Mouse (Mus musculus) liver, embryonic 14.5 days (tissue): ENCODE data around the gene Lyst. TPM values are rescaled to one million over a fixed set of nuclear protein-coding genes. Genes with fewer than 3 reads are reported as not detected.

Source experiments
- ATAC-seq: fragments of 200-750 bp; cut with Nextera tagmentation; 2 replicates; pipeline ENCODE4 v1.8.0; 2017; ENCODE audit warnings: moderate number of reproducible peaks, mild to moderate bottlenecking, moderate library complexity; ENCODE audit not compliant: insufficient read depth
- DNase-seq, 3 experiments: peaks; one replicate each; pipeline ENCODE4 v3.0.0-alpha.2; 2012 to 2013; ENCODE audit warnings: low read depth in 3 of 3, low spot score in 3 of 3
- H3K27ac ChIP-seq: fragments of 300-500 bp; sonication (generic); 2 replicates; pipeline ENCODE4 v1.5.1; 2014; ENCODE audit warnings: moderate library complexity, mild to moderate bottlenecking, control low read depth, inconsistent platforms
- H3K27me3 ChIP-seq: fragments of 300-500 bp; sonication (generic); 2 replicates; pipeline ENCODE4 v1.6.1; 2014; ENCODE audit warnings: mild to moderate bottlenecking, low read length, moderate library complexity; ENCODE audit not compliant: control insufficient read depth, insufficient read depth
- H3K36me3 ChIP-seq: fragments of 300-500 bp; sonication (generic); replicated peaks from 2 replicates; pipeline ENCODE4 v1.6.1; 2014; ENCODE audit warnings: low read depth; ENCODE audit not compliant: control insufficient read depth, insufficient read depth
- H3K4me1 ChIP-seq, 2 experiments: fragments of 200-500 bp in 1 of 2; fragments of 300-500 bp in 1 of 2; sonication (generic) in 1 of 2; replicated peaks; 2 replicates each; pipeline ENCODE4 v1.6.1; 2012 to 2014; ENCODE audit warnings: antibody characterized with exemption in 1 of 2, inconsistent platforms in 1 of 2, low read length in 1 of 2; ENCODE audit not compliant: control insufficient read depth in 2 of 2, insufficient read depth in 2 of 2
- H3K4me2 ChIP-seq: fragments of 300-500 bp; sonication (generic); 2 replicates; pipeline ENCODE4 v1.6.1; 2014; ENCODE audit warnings: low read depth, mild to moderate bottlenecking, control low read depth, moderate library complexity
- H3K4me3 ChIP-seq, 2 experiments: fragments of 200-500 bp in 1 of 2; fragments of 300-500 bp in 1 of 2; sonication (generic) in 1 of 2; 2 replicates each; pipeline ENCODE4 v1.5.1; 2012 to 2014; ENCODE audit warnings: low read depth in 2 of 2, low read length in 2 of 2, mild to moderate bottlenecking in 2 of 2, control low read depth in 1 of 2, inconsistent platforms in 1 of 2, moderate library complexity in 1 of 2; ENCODE audit not compliant: insufficient read depth in 1 of 2
- H3K9ac ChIP-seq: fragments of 300-500 bp; sonication (generic); replicated peaks from 2 replicates; pipeline ENCODE4 v1.6.1; 2014; ENCODE audit warnings: mild to moderate bottlenecking, control low read depth, moderate library complexity
- H3K9me3 ChIP-seq: fragments of 300-500 bp; sonication (generic); 2 replicates; pipeline ENCODE4 v1.6.1; 2016; ENCODE audit warnings: low read length, mixed read lengths; ENCODE audit not compliant: control insufficient read depth
- CTCF ChIP-seq: IDR thresholded peaks from 2 replicates; pipeline ENCODE4 v1.5.1; 2016; ENCODE audit warnings: antibody characterized with exemption, low read depth, control low read depth
- EP300 ChIP-seq: IDR thresholded peaks from 2 replicates; pipeline ENCODE4 v1.6.1; 2016; ENCODE audit warnings: antibody characterized with exemption, low read depth
- WGBS: fragments of 180-500 bp; shearing (Covaris S2); extraction: QIAGEN DNeasy Blood & Tissue Kit; methylation state at CpG from one replicate; pipeline ENCODE4 v1.1.7; 2014; ENCODE audit not compliant: insufficient replicate concordance; 5-methylcytosine and 5-hydroxymethylcytosine counted together
- polyA plus RNA-seq, 2 experiments: library from polyadenylated mRNA; depleted of rRNA in 1 of 2; stranded (reverse) in 1 of 2; unstranded in 1 of 2; fragments of >200 nt; fragmentation: Nextera tagmentation in 1 of 2; extraction: Ambion mirVana in 1 of 2; gene quantifications; 2 replicates each; pipeline versions ENCODE4 v1.2.1 to v1.2.3; 2012 to 2014

The Lyst gene
- polyA plus RNA-seq, 2 experiments: 1.8 to 2.3 TPM

DNA sequence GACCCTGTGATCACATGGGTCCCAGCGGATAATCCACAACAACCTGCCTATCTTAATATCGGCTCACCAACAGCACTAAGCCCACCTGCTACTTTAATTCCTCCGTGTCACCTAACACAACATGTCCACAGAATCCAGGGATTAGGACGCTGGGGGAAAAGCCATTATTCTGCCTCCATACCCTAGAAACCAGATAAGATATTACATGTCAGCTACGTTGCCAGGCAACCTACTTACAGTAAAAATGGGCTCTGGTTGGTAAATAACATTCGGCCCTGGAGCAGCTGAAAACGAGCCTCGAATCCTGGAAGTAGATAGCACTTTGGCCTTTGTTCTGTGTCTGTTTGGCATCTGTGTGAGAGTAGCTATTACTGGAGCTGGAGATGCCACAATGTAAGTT lies 208.6 kb downstream of the Lyst start:
- Histone ChIP-seq H3K36me3 (no peaks in the 10 kb centered on the region), H3K9ac (no peak overlapping the region), H3K27me3 (no peaks in the 10 kb centered on the region), H3K9me3 (no peaks in the 10 kb centered on the region), H3K27ac (no peak overlapping the region), H3K4me1 (no peaks in the 10 kb centered on the region), H3K4me3 (no peak overlapping the region), H3K4me2 (no peak overlapping the region)
- no peak for TF ChIP-seq EP300
- TF ChIP-seq CTCF: no peak
- DNase-seq: no peak
- 67% methylated on average over 8 of the region's 8 CpGs for WGBS
- ATAC-seq: no peak

- H3K27ac ChIP-seq: no peak overlapping the region
- no peaks in the 10 kb centered on the region for H3K4me1 ChIP-seq
- no peak overlapping the region for H3K4me2 ChIP-seq
- no peak overlapping the region for H3K4me3 ChIP-seq
- ATAC-seq (no peak), DNase-seq (no peak)
- no peaks in the 10 kb centered on the region for H3K9me3 ChIP-seq
- no peaks in the 10 kb centered on the region for H3K36me3 ChIP-seq
- H3K27me3 ChIP-seq: no peaks in the 10 kb centered on the region
- WGBS: 32% methylated on average over 11 of the region's 11 CpGs
- no peak overlapping the region for H3K9ac ChIP-seq
- TF ChIP-seq CTCF (no peak), EP300 (no peak)
Observed at GRCm38 (mm10) chr13:13808337-13809132, 218.3 kb downstream of the Lyst start.

DNA sequence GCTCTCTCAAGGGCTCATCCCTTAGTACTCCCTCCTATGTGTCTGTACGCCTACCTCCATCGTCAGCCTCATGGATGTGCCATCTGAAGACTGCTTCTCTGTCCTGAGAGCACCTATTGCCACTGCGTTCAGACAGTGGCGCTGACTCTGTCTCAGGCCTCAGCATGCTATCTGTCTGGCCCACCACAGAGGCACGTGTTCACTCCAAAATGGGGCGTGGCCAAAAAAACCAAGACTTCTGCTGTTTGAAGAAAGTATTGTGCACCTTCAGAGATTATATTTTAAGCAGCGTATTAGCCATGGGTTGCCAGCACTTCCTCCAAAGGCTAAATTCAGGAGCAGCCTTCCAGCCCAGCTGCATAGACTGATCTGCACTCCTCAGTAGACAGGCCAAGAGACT lies 220.7 kb downstream of the Lyst start:
- TF ChIP-seq EP300: no peak
- no peak for TF ChIP-seq CTCF
- Histone ChIP-seq H3K27me3 (no peaks in the 10 kb centered on the region), H3K4me1 (no peaks in the 10 kb centered on the region), H3K4me2 (no peak overlapping the region), H3K9ac (no peak overlapping the region), H3K9me3 (no peaks in the 10 kb centered on the region), H3K4me3 (no peak overlapping the region), H3K36me3 (no peaks in the 10 kb centered on the region), H3K27ac (no peak overlapping the region)
- DNase-seq: no peak
- no peak for ATAC-seq
- WGBS: 43% methylated on average over 7 of the region's 7 CpGs

GRCm38 (mm10) chr13:13818696-13819095 lies 228.5 kb downstream of the Lyst start:
- Histone ChIP-seq H3K9me3 (no peaks in the 10 kb centered on the region), H3K9ac (no peak overlapping the region), H3K4me2 (no peak overlapping the region), H3K27ac (no peak overlapping the region), H3K4me1 (no peaks in the 10 kb centered on the region), H3K27me3 (no peaks in the 10 kb centered on the region), H3K4me3 (no peak overlapping the region), H3K36me3 (no peaks in the 10 kb centered on the region)
- TF ChIP-seq CTCF (no peak), EP300 (no peak)
- WGBS: 49% methylated on average over 3 of the region's 3 CpGs
- DNase-seq (no peak), ATAC-seq (no peak)

- WGBS: 49% methylated on average over 7 of the region's 7 CpGs
- no peak overlapping the region for H3K27ac ChIP-seq
- no peaks in the 10 kb centered on the region for H3K27me3 ChIP-seq
- no peak overlapping the region for H3K9ac ChIP-seq
- no peak overlapping the region for H3K4me2 ChIP-seq
- no peaks in the 10 kb centered on the region for H3K9me3 ChIP-seq
- TF ChIP-seq CTCF: no peak
- ATAC-seq (no peak), DNase-seq (no peak)
- H3K4me3 ChIP-seq: no peak overlapping the region
- H3K36me3 ChIP-seq: no peaks in the 10 kb centered on the region
- H3K4me1 ChIP-seq: no peaks in the 10 kb centered on the region
Observed at GRCm38 (mm10) chr13:13820234-13821123, 230.3 kb downstream of the Lyst start.
